Mouse (Mus musculus): ENCODE measurements at regions not wholly inside any gene's neighbourhood (a gene's known extent, or its start where the extent isn't known, plus 50 kb on each side); places are given as distances from the start of the nearest gene placed in this dataset.

DNA sequence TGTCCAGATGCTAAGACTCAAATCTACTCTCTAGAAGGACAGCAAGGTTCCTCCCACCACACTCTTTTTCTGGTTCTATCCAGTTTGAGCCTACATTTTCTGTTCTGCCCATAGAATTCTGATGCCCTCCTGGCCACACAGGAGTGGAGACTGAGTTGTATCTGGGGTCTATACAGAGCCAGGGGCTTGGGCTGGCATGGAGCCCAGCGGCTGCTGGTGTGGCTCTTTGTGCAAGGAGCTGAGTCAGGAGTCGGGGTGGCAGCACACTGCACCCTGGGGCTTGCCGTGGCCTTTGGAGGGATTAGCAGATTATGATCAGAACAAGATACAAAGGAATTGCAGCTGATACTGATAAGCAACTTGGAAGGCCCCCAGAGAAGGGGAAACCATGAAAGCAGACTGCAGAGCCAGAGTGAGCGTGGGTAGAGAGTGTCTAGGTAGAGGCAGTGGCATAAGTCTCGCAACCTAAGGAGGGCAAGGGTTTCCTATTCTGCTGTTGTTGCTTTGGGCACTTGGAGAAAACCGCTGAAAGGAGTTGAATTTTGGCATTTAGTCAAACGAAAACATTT lies 348.5 kb downstream of the Pik3r1 start:
- DNase-seq: no peak

DNA sequence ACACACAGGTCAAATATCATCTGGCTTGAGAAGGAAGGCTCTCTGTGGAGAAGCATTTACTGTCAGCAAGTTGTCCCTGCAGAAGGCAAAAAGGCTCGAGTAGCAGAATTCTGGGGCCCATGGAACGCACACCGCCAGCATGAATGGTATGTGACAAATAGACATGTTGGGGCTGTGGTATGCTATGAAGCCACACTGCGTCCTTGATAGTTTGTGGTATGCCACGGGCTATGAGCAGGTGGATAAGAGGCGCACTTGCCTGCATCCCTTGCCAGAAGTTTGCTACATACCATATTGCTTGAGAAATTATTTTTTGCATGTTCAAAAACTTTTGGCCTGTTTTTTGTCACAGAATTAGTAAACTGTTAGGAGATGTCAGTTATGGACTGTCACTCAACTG lies 349.7 kb downstream of the Pik3r1 start:
- DNase-seq: no peak

DNA sequence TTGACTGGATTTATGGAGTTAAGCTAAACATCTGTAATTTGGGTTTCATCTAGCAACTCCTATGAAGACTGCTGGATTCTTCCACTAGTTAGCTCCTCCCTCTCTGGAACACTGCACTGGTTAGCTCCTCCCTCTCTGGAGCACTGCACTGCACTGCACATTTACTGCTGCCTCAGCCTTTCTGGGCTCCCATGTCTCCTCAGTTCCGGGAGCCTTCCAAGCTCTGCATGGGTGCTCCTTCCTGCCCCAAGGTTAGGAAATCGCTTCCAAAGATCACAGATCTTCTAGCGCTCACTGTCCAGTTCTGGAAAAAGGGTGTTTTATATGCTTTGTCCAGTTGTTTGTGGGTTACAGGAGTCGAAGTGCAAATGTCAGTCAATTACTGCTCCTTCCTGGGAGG lies 359.1 kb downstream of the Pik3r1 start:
- peak; percentile 39 for DNase-seq

DNA sequence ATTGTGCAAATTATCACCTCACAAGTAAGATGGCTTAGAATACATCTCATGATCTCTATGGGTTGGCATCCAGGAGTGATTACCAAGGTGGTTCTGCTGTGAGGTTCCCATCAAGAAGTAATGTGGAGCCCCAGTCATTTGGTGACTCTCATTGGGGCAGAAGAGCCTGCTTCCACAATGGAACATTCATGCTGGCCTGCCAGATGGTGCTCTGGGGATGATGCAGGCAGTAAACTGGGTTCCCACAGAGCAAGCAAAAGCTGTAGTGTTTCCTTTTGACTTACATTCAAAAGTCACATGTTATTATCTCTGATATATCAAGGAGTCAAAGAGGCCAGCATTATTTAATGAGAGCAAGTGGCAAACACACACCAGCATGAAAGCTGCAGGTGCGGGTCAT lies 360.4 kb downstream of the Pik3r1 start:
- peak; percentile 96 for DNase-seq

DNA sequence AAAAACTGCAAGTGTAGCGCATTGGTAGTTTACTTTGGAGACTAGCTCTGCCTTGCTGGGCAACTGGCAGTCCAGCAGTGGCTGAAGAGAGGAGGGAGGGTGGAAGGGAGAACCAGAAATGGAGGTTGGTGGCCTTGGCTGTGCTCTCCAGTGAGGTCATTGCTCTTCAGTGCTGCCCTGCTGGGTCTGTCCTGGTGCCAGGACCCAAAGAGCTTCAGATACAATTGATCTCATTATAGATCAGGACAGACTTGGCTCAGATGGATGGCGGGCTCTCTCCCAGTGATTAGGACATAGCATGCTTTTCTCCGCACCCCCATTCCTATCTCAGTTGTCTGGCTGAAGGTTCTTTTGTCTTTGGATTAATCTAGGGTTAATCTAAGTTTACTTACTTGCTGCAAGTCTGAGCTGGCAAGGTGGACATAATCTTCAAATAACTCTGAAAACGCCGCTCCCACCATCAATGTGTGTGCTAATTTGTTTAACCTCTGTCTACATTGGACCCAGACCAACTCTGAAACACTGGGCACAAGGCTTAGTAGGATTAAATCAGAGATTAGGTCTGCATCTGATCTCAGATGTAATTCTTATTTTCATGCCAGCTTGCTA lies 394.3 kb downstream of the Pik3r1 start:
- DNase-seq: peak; percentile 18

DNA sequence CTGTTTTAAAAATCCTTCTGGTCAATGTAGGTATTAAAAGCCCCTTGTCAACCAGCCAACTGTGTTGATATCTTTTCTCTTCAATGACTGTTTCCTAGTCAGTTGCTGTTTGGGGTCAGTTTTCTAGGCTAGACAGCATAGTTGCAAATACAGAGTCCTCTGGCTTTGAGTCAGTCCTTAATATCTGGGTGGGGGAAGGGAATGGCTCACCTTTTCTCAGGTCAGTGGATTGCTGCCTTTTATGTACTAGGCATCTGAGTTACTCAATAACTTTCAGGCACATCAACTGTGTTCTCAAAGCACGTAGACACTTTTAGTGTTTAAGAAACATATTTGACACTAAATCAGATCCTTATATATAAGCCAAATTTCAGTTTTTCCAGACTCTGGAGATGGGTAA lies 396.1 kb downstream of the Pik3r1 start:
- no peak for DNase-seq

DNA sequence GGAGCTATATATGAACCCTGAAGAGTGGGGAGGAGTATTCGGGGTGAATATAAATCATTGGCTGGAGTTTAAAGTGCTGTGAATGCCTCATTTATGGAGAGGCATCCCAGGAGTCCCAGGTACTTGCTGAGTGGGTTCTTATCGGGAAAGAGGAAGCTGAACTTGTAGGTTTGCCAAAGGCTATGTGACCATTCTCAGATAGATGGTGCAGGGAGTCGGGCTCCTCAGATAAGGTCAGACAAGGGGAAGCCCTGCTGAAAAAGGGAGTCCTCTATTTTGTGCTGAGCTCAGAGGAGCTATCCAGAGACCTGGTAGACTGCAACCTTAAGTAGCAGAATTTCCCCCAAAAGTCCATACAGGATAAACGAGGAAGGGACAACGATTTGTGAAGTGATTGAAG lies 399.8 kb downstream of the Pik3r1 start:
- no peak for DNase-seq

DNA sequence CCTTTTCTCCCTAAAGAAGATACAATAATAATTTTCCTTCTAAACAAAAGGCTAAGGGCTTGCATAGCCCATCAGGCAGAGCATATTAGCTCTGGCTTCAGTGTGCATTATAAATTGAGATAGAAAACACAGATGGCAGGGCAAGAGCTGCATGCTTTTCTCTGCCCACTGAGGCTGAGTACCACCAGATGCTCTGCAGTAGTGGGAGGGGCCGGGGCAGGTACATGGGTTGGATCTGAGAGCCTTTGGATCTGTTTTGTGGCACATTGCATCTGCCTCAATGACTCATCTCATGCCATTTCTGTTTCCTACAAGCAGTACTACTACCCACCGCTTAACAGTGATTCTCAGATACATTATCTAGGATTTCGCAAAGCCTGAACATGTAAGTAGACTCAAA lies 412.7 kb downstream of the Pik3r1 start:
- DNase-seq: no peak

DNA sequence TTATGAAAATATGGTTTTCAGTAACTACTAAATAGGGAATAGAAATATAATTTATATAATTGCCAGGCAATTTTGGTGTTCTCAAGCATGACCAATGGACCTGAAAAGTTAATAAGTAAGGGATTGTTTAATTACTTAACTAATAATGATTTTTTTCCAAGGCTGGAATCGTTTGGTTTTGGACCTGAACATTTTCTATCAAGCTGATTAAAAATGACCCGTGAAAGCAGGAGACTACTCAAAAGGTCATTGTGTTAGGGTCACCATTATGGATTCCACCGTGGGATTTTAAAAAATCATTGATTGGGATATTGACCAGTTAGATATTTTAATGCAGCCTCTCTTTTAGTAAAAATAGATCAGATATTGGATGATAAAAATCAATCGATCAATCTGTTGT lies 416.9 kb downstream of the Pik3r1 start:
- DNase-seq: no peak

DNA sequence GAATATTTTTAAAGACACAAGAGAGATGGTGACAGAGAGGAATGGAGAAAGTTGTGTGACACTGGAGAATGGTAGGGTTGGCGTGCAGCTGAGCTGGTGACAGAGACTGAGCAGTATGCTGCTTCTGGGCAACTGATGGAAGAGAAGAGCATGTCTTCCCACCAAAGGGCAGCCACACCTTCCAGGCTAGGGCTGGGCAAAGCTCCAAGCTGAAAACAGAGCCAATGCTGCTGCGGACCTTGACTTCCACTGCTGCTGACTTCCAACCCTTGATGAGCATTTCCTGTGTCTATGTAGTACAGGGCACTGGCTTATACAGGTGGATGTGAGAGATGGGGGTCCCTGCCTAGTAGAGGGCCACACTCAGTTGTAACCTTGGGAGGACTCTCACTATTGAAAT lies 418.7 kb downstream of the Pik3r1 start:
- DNase-seq: no peak

DNA sequence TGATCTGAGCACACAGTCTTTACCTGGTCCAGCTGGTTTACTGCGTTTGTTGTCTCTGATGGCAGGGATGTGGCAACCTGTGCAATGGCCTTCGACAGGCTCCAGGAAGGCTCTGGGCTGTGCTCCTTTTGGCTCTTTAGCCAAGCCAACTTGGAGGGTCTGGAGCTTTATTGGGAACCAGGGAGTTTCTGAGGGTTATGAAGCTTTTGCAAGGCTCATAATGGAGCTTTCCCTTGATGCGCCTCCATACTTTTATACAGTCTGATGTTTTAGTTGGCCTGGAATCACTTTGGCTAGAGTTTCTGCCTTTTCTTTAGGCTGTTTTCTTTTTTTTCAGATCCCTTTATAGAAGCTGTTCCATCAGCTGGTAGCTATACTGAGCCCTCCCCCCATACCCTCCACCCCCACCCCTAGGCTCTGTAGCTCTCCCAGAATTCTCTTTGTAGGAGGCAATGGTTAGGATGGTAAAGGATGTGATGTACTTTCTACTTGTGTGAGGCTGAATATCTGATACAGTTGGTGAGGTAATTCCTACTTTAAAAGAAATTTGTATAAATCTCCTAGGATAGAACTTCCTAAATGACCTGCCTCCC lies 429.6 kb downstream of the Pik3r1 start:
- no peak for DNase-seq

DNA sequence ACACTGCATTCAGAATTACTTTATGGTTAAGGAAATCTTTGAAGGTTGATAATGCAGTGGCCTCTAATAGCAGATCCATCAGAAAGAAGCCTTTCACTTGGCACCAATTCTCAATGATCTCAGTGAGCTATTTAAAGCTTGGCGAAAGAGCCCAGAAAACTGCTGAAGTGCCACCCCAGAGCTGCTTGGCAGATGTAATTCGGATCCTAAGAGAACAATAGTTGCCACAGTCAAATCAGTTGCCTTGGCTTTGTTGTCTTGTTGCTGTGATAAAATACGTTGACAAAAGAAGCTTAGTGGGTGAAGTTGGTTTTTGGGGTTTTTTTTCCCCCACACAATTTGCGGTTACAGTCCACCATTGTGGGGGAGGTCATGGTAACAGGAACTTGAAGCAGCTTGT lies 449.4 kb downstream of the Pik3r1 start:
- peak; percentile 56 for DNase-seq

DNA sequence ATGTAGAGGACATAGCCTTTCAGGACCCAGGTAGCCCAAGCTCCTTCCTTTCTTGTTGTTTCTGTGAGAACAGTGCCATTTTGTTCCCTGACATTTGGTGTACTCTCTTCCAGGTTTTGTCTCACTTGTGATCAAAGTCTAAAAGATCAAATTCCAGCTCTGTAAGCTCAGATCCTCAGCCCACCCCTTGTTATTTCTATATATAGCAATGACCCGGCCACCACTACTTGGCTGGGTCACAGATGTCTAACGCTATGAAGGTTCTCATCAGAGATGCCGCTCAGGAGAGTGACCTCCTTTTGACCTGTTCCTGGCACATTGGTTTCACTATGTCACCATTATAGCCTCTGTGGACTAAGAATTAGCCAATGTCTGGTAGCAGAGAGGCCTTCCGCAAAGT lies 451.7 kb downstream of the Pik3r1 start:
- DNase-seq: no peak

DNA sequence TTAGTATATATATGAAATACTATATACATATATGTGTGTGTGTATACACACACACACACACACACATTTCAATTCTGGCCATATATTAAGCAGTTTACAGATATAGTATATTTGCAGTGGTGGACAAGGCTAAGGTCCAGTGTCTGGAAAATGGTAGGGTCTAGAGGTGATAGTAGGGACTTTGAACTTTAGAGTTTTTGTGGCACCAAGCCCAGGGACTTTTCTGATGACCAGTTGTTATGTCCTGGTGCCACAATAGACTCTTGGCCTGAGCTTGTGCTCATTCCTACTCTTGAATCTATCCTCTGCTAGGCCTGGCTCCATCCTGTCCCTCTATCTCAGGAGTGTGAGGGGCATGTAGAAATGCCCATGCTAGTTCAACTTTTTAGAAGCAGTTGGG lies 454.0 kb downstream of the Pik3r1 start:
- no peak for DNase-seq

DNA sequence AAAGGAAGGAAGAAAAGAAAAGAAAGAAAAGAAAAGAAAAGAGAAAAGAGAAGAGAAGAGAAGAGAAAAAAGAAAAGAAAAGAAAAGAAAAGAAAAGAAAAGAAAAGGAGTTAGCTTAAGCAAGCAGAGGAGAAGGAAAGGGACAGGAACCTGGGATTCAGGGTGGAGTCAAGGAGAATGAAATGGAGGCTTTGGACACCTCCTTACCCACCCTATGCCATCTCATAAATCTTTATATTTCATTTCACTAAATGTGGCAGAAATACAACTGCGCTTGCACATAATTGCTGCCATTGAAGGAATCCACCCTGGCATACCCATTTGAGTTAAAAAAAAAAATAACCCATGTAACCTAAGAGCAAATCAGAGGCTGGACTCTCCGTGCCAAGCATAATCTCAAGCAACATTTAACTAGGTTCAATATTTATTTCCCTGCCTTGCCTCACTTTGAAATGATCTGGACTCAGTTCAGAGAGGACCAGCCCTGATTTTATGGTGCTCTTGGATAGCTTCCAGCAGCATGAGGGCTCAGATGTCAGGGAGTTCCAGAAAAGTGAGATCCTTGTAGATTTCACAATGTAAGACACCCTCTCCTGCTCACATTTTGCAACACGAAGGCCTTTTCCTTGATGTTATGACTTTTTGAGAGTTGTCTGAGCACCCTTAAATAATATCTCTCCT lies 456.2 kb downstream of the Pik3r1 start:
- DNase-seq: no peak

DNA sequence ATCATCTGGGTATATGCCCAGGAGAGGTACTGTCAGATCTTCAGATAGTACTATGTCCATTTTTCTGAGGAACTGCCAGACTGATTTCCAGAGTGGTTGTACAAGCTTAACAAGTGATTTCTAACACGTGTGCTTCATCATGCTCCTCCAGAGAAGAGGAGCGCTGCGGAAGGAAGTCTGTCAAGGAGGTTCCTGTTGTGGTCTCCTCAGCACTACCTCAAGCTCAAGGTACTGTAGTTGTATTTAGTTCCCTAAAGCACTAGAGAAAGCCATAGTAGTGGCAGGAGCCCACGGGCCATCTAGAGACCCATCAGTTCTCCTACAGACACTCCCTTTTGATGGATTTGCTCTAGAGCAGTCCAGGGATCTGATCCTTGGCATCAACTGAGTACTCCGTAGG lies 459.3 kb downstream of the Pik3r1 start:
- DNase-seq: no peak

DNA sequence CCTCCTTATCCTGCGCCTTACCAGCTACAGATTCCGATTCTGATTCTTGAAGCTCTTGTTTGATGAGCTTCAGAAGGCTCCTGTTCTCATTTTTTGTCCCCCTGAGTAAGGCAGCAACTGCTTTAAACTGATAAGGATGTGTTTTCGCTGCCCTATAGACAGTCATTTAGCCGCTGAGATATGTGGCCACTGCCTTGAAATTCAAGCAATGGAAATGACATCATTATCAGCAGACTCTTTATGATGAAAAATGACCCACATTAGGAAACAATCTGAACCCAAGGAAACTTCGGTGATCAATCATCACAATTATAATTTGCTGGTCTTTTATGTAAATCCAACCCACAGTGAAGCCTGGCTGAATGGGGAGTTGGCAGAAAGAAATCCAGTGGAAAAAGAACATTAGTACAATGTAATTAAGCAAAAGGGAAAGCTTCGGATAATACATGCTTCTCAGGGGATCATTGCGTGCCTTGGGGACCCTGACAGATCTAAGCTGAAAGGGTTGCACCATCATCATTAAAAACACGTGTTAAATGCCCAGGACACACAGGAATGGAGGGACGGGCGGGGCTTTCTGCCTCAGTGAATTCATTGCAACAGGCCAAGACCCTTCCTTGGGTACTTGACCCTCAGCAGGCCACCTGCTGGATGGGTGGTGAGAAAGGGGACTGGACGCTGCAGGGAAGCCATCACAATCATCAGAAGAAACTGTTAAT lies 462.2 kb downstream of the Pik3r1 start:
- no peak for DNase-seq

DNA sequence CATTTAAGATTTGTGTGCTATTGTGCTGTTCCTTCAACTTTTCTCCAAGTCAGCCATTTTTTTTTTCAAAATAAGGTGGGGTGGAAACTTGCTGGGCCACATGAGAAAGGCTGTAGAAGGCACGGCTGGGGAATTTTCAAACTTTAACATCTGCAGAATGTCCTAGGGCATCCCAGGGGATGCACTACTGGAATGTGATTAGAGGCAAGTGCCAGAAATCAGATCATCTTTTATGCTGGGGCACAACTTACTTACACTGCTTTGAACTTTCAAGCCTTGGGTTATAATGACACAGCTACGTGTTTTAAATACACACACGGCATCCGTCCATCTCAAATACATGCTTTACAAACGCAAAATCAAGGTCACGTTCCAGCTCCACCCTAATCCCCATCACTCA lies 463.0 kb downstream of the Pik3r1 start:
- no peak for DNase-seq

DNA sequence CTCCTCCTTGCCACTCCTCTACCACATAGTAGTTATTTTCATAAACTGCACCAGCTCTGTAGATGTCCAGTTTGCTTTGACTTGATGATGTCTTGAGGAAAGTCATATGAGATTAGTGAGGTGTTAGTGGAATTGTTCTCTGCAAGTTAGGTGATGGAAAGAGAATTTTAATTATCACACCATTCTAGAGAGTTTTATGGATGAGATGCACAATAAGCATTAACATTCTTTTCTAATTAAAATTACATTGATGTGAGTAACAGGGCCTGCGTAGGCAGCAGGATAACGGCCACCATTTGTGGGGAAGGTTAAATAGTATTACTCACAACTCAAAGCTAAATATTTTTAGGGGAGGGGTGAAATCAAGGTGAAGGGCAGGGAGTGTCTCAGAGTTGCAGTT lies 466.7 kb downstream of the Pik3r1 start:
- DNase-seq: no peak

DNA sequence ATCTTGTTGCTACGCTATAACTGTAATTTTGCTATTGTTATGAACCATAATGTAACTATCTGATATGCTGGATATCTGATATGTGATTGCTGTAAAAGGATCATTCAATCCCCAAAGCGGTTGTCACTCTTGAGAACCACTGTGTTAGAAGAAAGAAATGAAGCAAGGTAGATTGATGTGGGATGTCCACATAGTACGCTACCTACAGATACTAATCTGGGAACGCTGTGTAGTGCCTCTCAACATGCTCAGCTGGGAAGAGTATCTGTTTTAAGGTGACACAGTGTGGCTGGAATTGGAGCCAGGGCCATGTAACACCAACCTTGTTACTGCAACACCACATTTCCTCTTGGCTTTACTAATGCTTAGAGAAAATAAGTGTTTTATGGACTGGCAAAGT lies 456.2 kb upstream of the Slc30a5 start:
- no peak for DNase-seq

DNA sequence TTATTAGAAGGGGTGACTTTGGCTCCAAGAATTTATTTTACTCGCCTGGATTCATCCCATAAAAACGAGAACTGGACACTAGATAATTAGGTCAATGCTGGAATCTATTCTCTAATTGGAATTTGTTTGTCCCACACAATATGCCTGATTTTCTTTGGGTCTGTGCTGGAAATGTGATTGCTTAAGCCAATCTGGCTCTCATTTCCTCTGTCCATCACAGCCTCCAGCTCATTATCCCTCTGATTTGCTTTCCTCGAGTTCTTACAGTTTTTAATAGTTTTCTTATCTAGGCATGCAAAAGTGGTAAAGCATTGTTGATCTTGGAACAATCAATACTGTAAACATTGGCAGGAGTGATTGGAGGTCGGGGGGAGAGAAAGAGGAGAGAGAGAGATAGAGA lies 453.9 kb upstream of the Slc30a5 start:
- no peak for DNase-seq

DNA sequence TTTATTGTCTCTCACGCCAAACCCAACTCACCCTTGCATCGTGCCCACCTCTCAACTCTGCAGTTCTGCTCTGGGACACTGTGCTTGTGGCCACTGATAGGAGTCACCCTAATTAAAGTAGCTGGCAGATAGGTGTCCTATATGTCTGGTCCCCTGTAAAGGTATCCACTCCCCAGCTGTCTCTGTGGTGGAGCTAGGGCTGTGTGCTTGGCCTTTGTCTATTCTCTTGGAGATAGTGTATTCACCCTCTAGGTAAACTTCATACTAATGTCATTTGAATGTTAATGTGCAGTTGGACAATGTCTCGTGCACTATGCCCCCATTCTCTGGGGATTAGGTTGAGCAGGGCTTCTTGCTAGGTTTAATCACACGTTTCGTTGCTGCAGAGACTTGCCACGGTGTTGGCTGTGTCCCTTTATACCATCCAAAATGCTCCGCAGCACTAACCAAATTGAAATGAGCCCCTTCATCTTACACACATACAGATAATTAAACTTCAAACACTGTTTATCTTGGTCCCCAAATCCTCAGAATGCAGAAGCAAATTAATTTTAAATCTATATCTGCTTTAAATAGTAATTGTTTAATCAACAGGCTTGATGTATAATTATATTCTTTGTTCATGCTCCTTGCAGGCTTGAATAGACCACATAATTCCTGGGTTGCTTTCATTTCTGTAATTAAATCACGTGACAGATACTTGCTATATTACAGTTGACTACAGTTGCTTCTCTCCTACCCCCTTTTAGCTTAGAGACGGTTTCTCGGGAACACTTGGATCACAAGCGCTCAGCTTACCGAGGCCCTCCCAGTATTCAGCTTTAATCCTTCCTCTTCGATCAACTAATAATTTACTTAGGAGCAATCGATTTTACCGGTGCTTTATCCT lies 453.0 kb upstream of the Slc30a5 start:
- DNase-seq: no peak

DNA sequence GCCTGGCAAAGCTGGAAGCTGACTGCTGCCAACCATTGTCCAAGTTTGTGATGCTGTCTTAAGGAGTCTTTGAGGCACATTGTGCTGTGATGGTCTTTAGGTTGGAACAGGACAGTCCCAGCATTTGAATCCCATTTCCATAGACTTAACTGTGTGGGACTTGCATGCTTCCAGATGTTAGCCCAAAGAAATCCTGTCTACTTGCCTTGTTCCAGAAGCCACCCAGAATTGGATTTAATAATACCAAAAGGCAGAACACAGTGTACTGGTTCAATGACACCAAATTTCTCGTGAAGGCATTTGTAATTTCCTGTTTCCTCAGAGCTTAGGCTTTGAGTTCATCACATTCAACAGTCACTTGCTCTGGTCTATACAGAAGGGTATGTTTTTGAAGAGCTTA lies 444.9 kb upstream of the Slc30a5 start:
- no peak for DNase-seq
